Mouse (Mus musculus) liver, embryonic 12.5 days (tissue): ENCODE measurements around the gene Bcdin3d. TPM values are rescaled to one million over a fixed set of nuclear protein-coding genes. Genes with fewer than 3 reads are reported as not detected.
"Not testable (repeated sequence)": the region's sequence is repeated elsewhere in the genome, so short reads cannot be mapped to it uniquely, and the experiment has no call there.

ENCODE experiments used
- ATAC-seq: fragments of 200-750 bp; cut with Nextera tagmentation; 2 replicates; pipeline ENCODE4 v1.8.0; 2017; ENCODE audit warnings: moderate number of reproducible peaks, mild to moderate bottlenecking, moderate library complexity
- H3K27ac ChIP-seq: fragments of 300-500 bp; sonication (generic); 2 replicates; pipeline ENCODE4 v1.5.1; 2016; ENCODE audit warnings: mild to moderate bottlenecking
- H3K27me3 ChIP-seq: fragments of 300-500 bp; sonication (generic); replicated peaks from 2 replicates; pipeline ENCODE4 v1.6.1; 2016; ENCODE audit warnings: mild to moderate bottlenecking, moderate library complexity
- H3K36me3 ChIP-seq: fragments of 300-500 bp; sonication (generic); 2 replicates; pipeline ENCODE4 v1.6.1; 2016; ENCODE audit warnings: mild to moderate bottlenecking, moderate library complexity
- H3K4me1 ChIP-seq: fragments of 300-500 bp; sonication (generic); 2 replicates; pipeline ENCODE4 v1.6.1; 2016
- H3K4me2 ChIP-seq: fragments of 300-500 bp; sonication (generic); 2 replicates; pipeline ENCODE4 v1.6.1; 2016; ENCODE audit warnings: mild to moderate bottlenecking, moderate library complexity
- H3K4me3 ChIP-seq: fragments of 300-500 bp; sonication (generic); 2 replicates; pipeline ENCODE4 v1.5.1; 2016; ENCODE audit warnings: mild to moderate bottlenecking, moderate library complexity
- H3K9ac ChIP-seq: fragments of 300-500 bp; sonication (generic); 2 replicates; pipeline ENCODE4 v1.6.1; 2016; ENCODE audit warnings: mild to moderate bottlenecking, moderate library complexity
- H3K9me3 ChIP-seq: fragments of 300-500 bp; sonication (generic); replicated peaks from 2 replicates; pipeline ENCODE4 v1.6.1; 2016; ENCODE audit warnings: mild to moderate bottlenecking, moderate library complexity
- WGBS: fragments of 180-500 bp; shearing (Covaris S2); methylation state at CpG from one replicate; pipeline ENCODE4 v1.1.7; 2016; ENCODE audit not compliant: insufficient replicate concordance; 5-methylcytosine and 5-hydroxymethylcytosine counted together
- polyA plus RNA-seq: library from polyadenylated mRNA; unstranded; fragments of >200 nt; fragmentation: Nextera tagmentation; extraction: Ambion mirVana; gene quantifications from 2 replicates; pipeline ENCODE4 v1.2.1, GENCODE M21; 2016

Gene Bcdin3d
- polyA plus RNA-seq, 1 experiment from 2014 or later = 7.9 TPM

- Histone ChIP-seq H3K27me3 (peaks cover 21% of the 10 kb centered on the region), H3K27ac (no peak overlapping the region), H3K4me3 (no peak overlapping the region), H3K4me2 (no peak overlapping the region), H3K9me3 (no peaks in the 10 kb centered on the region), H3K36me3 (no peaks in the 10 kb centered on the region), H3K4me1 (peaks cover 64% of the 10 kb centered on the region), H3K9ac (no peak overlapping the region)
- 65% methylated on average over 11 of the region's 11 CpGs for WGBS
- no peak for ATAC-seq
These were observed 21.2 kb downstream of the Bcdin3d start for GRCm38 (mm10) chr15:99453153-99453900.

GRCm38 (mm10) chr15:99449751-99450280 lies 24.7 kb downstream of the Bcdin3d start:
- H3K9me3 ChIP-seq = no peaks in the 10 kb centered on the region
- H3K36me3 ChIP-seq = no peaks in the 10 kb centered on the region
- ATAC-seq = peak; percentile 75
- peak overlapping the region; percentile 44 for H3K4me2 ChIP-seq
- H3K9ac ChIP-seq = peak overlapping the region; percentile 19; the same call in 1 of the 2 replicates
- peaks cover 37% of the 10 kb centered on the region for H3K4me1 ChIP-seq
- no peaks in the 10 kb centered on the region for H3K27me3 ChIP-seq
- H3K4me3 ChIP-seq = no peak overlapping the region
- WGBS = 18% methylated on average over 8 of the region's 8 CpGs
- H3K27ac ChIP-seq = 0 out of 2 replicates have a peak overlapping the region, but pooled peaks have one; percentile 8

GRCm38 (mm10) chr15:99449131-99449750 lies 25.3 kb downstream of the Bcdin3d start:
- Histone ChIP-seq H3K9ac (peak overlapping the region; percentile 19; the same call in 1 of the 2 replicates), H3K27ac (0 out of 2 replicates have a peak overlapping the region, but pooled peaks have one; percentile 8), H3K36me3 (no peaks in the 10 kb centered on the region), H3K4me2 (peak overlapping the region; percentile 44), H3K9me3 (no peaks in the 10 kb centered on the region), H3K4me1 (peaks cover 37% of the 10 kb centered on the region), H3K4me3 (no peak overlapping the region), H3K27me3 (no peaks in the 10 kb centered on the region)
- peak; percentile 42 for ATAC-seq
- WGBS = 23% methylated on average over 9 of the region's 9 CpGs

- not testable (repeated sequence) for H3K36me3 ChIP-seq, ATAC-seq, H3K9me3 ChIP-seq, H3K9ac ChIP-seq, H3K4me3 ChIP-seq, H3K27me3 ChIP-seq, H3K4me2 ChIP-seq, H3K27ac ChIP-seq
- WGBS = 81% methylated on average over 10 of the region's 10 CpGs
- peaks cover 40% of the 10 kb centered on the region for H3K4me1 ChIP-seq
These were observed 28.4 kb downstream of the Bcdin3d start for GRCm38 (mm10) chr15:99446136-99446535.

- H3K4me1 ChIP-seq = peaks cover 40% of the 10 kb centered on the region
- H3K27ac ChIP-seq = no peak overlapping the region
- no peak overlapping the region for H3K9ac ChIP-seq
- WGBS = 67% methylated on average over 6 of the region's 6 CpGs
- no peak overlapping the region for H3K4me2 ChIP-seq
- H3K27me3 ChIP-seq = no peaks in the 10 kb centered on the region
- ATAC-seq = no peak
- H3K9me3 ChIP-seq = no peaks in the 10 kb centered on the region
- no peak overlapping the region for H3K4me3 ChIP-seq
- H3K36me3 ChIP-seq = no peaks in the 10 kb centered on the region
These were observed 29.0 kb downstream of the Bcdin3d start for GRCm38 (mm10) chr15:99445567-99445966.

GRCm38 (mm10) chr15:99442358-99442757 lies 32.2 kb downstream of the Bcdin3d start:
- H3K4me2 ChIP-seq = no peak overlapping the region
- peaks cover 29% of the 10 kb centered on the region for H3K4me1 ChIP-seq
- peaks cover 9% of the 10 kb centered on the region for H3K36me3 ChIP-seq
- ATAC-seq = no peak
- 67% methylated on average over 7 of the region's 7 CpGs for WGBS
- H3K4me3 ChIP-seq = no peak overlapping the region
- H3K9ac ChIP-seq = no peak overlapping the region
- no peaks in the 10 kb centered on the region for H3K27me3 ChIP-seq
- H3K27ac ChIP-seq = no peak overlapping the region
- H3K9me3 ChIP-seq = no peaks in the 10 kb centered on the region

- no peak for ATAC-seq
- peak overlapping the region; percentile 0; the same call in 1 of the 2 replicates for H3K4me2 ChIP-seq
- no peak overlapping the region for H3K4me3 ChIP-seq
- peaks cover 12% of the 10 kb centered on the region for H3K36me3 ChIP-seq
- peaks cover 36% of the 10 kb centered on the region for H3K4me1 ChIP-seq
- 58% methylated on average over 8 of the region's 8 CpGs for WGBS
- 0 out of 2 replicates have a peak overlapping the region, but pooled peaks have one; percentile 8 for H3K27ac ChIP-seq
- no peaks in the 10 kb centered on the region for H3K9me3 ChIP-seq
- H3K9ac ChIP-seq = no peak overlapping the region
- H3K27me3 ChIP-seq = no peaks in the 10 kb centered on the region
These were observed 33.6 kb downstream of the Bcdin3d start for GRCm38 (mm10) chr15:99440816-99441457.

- Histone ChIP-seq H3K27ac (peak overlapping the region; percentile 56; the same call in 1 of the 2 replicates), H3K27me3 (no peaks in the 10 kb centered on the region), H3K4me1 (peaks cover 39% of the 10 kb centered on the region), H3K4me3 (no peak overlapping the region), H3K36me3 (peaks cover 12% of the 10 kb centered on the region), H3K9me3 (no peaks in the 10 kb centered on the region), H3K4me2 (peak overlapping the region; percentile 0; the same call in 1 of the 2 replicates), H3K9ac (no peak overlapping the region)
- WGBS = 60% methylated on average over 2 of the region's 2 CpGs
- ATAC-seq = no peak
These were observed 34.3 kb downstream of the Bcdin3d start for GRCm38 (mm10) chr15:99440112-99440815.

- whole genome bisulfite sequencing = 76% methylated on average over 8 of the region's 8 CpGs
- peaks cover 39% of the 10 kb centered on the region for H3K4me1 ChIP-seq
- no peak overlapping the region for H3K4me3 ChIP-seq
- no peak overlapping the region for H3K9ac ChIP-seq
- no peaks in the 10 kb centered on the region for H3K9me3 ChIP-seq
- no peaks in the 10 kb centered on the region for H3K27me3 ChIP-seq
- H3K36me3 ChIP-seq = peaks cover 12% of the 10 kb centered on the region
- H3K27ac ChIP-seq = no peak overlapping the region
- H3K4me2 ChIP-seq = no peak overlapping the region
- no peak for ATAC-seq
These were observed 35.4 kb downstream of the Bcdin3d start for GRCm38 (mm10) chr15:99438966-99439698.

GRCm38 (mm10) chr15:99433913-99434312 lies 40.6 kb downstream of the Bcdin3d start:
- Histone ChIP-seq H3K4me3 (no peak overlapping the region), H3K36me3 (peaks cover 30% of the 10 kb centered on the region), H3K9me3 (no peaks in the 10 kb centered on the region), H3K4me1 (peaks cover 25% of the 10 kb centered on the region), H3K4me2 (no peak overlapping the region), H3K9ac (no peak overlapping the region), H3K27ac (0 out of 2 replicates have a peak overlapping the region, but pooled peaks have one; percentile 12), H3K27me3 (no peaks in the 10 kb centered on the region)
- ATAC-seq = no peak
- WGBS = 78% methylated on average over 12 of the region's 12 CpGs
